Mouse (Mus musculus) ES-Bruce4 (cell line): ENCODE measurements around the gene Plekha6. TPM values are rescaled to one million over a fixed set of nuclear protein-coding genes. Genes with fewer than 3 reads are reported as not detected.

ENCODE experiments used
- H3K27ac ChIP-seq: 2 replicates; pipeline ENCODE4 v1.5.1; 2012; ENCODE audit warnings: low read length, inconsistent platforms; ENCODE audit not compliant: insufficient read depth
- H3K27me3 ChIP-seq: 2 replicates; pipeline ENCODE4 v1.6.1; 2012; ENCODE audit warnings: mild to moderate bottlenecking, low read length, inconsistent platforms; ENCODE audit not compliant: control insufficient read depth, poor library complexity, insufficient read depth, severe bottlenecking
- H3K36me3 ChIP-seq: 2 replicates; pipeline ENCODE4 v1.6.1; 2012; ENCODE audit warnings: inconsistent platforms, mild to moderate bottlenecking, low read length, moderate library complexity; ENCODE audit not compliant: control insufficient read depth, poor library complexity, insufficient read depth, severe bottlenecking
- H3K4me1 ChIP-seq: one replicate; pipeline ENCODE4 v1.8.1; 2011; ENCODE audit warnings: low read length; ENCODE audit not compliant: control insufficient read depth, insufficient read depth
- H3K4me3 ChIP-seq: 2 replicates; pipeline ENCODE4 v1.5.1; 2011; ENCODE audit warnings: low read depth, mild to moderate bottlenecking, low read length
- H3K9ac ChIP-seq: 2 replicates; pipeline ENCODE4 v1.6.1; 2012; ENCODE audit warnings: low read depth, mild to moderate bottlenecking, inconsistent platforms; ENCODE audit not compliant: poor library complexity, severe bottlenecking
- H3K9me3 ChIP-seq: replicated peaks from 2 replicates; pipeline ENCODE4 v1.6.1; 2012; ENCODE audit warnings: mild to moderate bottlenecking, low read length, inconsistent platforms; ENCODE audit not compliant: control insufficient read depth, poor library complexity, insufficient read depth, severe bottlenecking
- CTCF ChIP-seq: IDR thresholded peaks from one replicate; pipeline ENCODE4 v1.8.1; 2011; ENCODE audit warnings: low read depth, low read length
- EP300 ChIP-seq: IDR thresholded peaks from 2 replicates; pipeline ENCODE4 v1.6.1; 2011; ENCODE audit warnings: low read depth, low read length; ENCODE audit not compliant: insufficient read depth
- POLR2A ChIP-seq: IDR thresholded peaks from one replicate; pipeline ENCODE4 v1.8.1; 2011; ENCODE audit warnings: low read length; ENCODE audit not compliant: insufficient read depth
- polyA plus RNA-seq: library from polyadenylated mRNA; stranded (reverse); fragments of >200 nt; gene quantifications from 2 replicates; pipeline ENCODE4 v1.2.4, GENCODE M21; 2011; ENCODE audit warnings: low read depth; ENCODE audit not compliant: missing spikeins, insufficient read depth, insufficient read length

Gene Plekha6
- polyA plus RNA-seq, 1 experiment = 1.3 TPM

DNA sequence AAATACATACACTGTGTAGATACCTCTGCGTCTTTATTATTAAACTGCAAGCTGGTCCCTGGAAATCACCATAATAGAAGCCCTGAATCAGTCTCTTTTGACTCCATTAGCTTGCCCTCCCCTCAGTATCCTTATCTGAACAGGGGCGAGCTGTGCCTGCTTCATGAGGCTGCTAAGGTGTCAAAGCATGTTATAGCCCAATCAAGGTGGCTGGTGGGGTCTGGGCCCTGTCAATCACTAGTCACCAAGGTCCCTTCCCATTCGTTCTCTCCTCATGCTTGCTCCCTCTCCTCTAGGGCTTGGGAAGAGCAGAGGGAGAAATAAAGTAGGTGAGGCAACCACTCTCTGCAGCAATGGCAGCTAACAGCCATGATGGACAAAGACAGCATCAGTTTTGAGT lies 183.2 kb downstream of the Plekha6 start:
- H3K9ac ChIP-seq = no peak overlapping the region
- no peak overlapping the region for H3K4me3 ChIP-seq
- no peak overlapping the region for H3K27ac ChIP-seq
- TF ChIP-seq CTCF (no peak), POLR2A (no peak), EP300 (no peak)
- no peaks in the 10 kb centered on the region for H3K27me3 ChIP-seq
- H3K36me3 ChIP-seq = no peaks in the 10 kb centered on the region
- H3K4me1 ChIP-seq = no peaks in the 10 kb centered on the region
- no peaks in the 10 kb centered on the region for H3K9me3 ChIP-seq

GRCm38 (mm10) chr1:133347693-133348520 lies 183.9 kb downstream of the Plekha6 start:
- H3K27ac ChIP-seq = no peak overlapping the region
- no peak overlapping the region for H3K4me3 ChIP-seq
- no peaks in the 10 kb centered on the region for H3K27me3 ChIP-seq
- H3K4me1 ChIP-seq = no peaks in the 10 kb centered on the region
- H3K36me3 ChIP-seq = no peaks in the 10 kb centered on the region
- TF ChIP-seq POLR2A = no peak
- TF ChIP-seq EP300 = no peak
- no peak for TF ChIP-seq CTCF
- H3K9ac ChIP-seq = no peak overlapping the region
- H3K9me3 ChIP-seq = no peaks in the 10 kb centered on the region

GRCm38 (mm10) chr1:133350210-133350609 lies 186.2 kb downstream of the Plekha6 start, which contains the start of gene Ren1:
Gene Ren1 (plus strand): TSS chr1:133350510.
- Histone ChIP-seq H3K36me3 (no peaks in the 10 kb centered on the region), H3K27me3 (no peaks in the 10 kb centered on the region), H3K9ac (no peak within 1 kb of the TSS), H3K4me3 (no peak within 1 kb of the TSS), H3K4me1 (no peaks in the 10 kb centered on the region), H3K9me3 (no peaks in the 10 kb centered on the region), H3K27ac (no peak within 1 kb of the TSS)
- TF ChIP-seq POLR2A (no peak), CTCF (no peak)

DNA sequence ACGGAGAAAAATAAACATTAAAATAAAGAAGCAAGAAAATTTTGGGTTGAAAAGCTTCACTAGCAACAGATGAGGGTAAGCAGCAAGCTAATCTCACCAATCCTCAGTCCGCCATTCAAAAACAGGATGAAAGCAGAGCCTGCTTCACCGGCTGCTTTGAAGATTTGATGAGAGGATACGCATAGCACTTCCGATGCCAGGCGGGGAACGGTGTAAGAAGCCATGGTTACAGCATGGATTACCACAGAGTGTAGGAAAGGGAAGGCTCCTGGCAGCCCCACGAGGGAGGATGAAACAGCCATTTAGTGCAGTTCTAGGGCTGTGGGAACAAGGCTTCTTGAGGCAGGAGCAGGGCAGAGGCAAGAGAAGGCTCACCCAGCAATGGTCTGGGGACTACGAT lies 187.8 kb downstream of the Plekha6 start:
- no peak overlapping the region for H3K27ac ChIP-seq
- H3K4me3 ChIP-seq = no peak overlapping the region
- H3K36me3 ChIP-seq = no peaks in the 10 kb centered on the region
- TF ChIP-seq POLR2A = no peak
- no peak for TF ChIP-seq CTCF
- no peak for TF ChIP-seq EP300
- H3K4me1 ChIP-seq = no peaks in the 10 kb centered on the region
- no peak overlapping the region for H3K9ac ChIP-seq
- no peaks in the 10 kb centered on the region for H3K27me3 ChIP-seq
- no peaks in the 10 kb centered on the region for H3K9me3 ChIP-seq

Other genes starting within 250 kb of the Plekha6 start
- gene Mdm4, start 133.6 kb upstream of the Plekha6 start, polyA plus RNA-seq = 484 and 490 TPM in 2 replicates
- gene Pik3c2b, start 118.5 kb upstream of the Plekha6 start, polyA plus RNA-seq = 6.0 and 6.4 TPM in 2 replicates
- 59.9 and 68.9 TPM in 2 replicates for gene Ppp1r15b, start 33.1 kb upstream of the Plekha6 start, polyA plus RNA-seq
- gene Golt1a, start 145.6 kb downstream of the Plekha6 start, polyA plus RNA-seq = not detected in 2 replicates
- gene Kiss1, start 157.7 kb downstream of the Plekha6 start, polyA plus RNA-seq = not detected in 2 replicates
- gene Ren1, start 186.3 kb downstream of the Plekha6 start, polyA plus RNA-seq = not detected in 2 replicates
- 3.3 and 3.4 TPM in 2 replicates for gene Etnk2, start 199.4 kb downstream of the Plekha6 start, polyA plus RNA-seq